Mouse (Mus musculus) telencephalon, adult 2 months (tissue): ENCODE measurements around the gene Atp5d.

Experiments
- DNase-seq: peaks from one replicate; pipeline ENCODE4 v3.0.0-alpha.2; 2011; ENCODE audit warnings: low read depth, low spot score

Gene Atp5d

DNA sequence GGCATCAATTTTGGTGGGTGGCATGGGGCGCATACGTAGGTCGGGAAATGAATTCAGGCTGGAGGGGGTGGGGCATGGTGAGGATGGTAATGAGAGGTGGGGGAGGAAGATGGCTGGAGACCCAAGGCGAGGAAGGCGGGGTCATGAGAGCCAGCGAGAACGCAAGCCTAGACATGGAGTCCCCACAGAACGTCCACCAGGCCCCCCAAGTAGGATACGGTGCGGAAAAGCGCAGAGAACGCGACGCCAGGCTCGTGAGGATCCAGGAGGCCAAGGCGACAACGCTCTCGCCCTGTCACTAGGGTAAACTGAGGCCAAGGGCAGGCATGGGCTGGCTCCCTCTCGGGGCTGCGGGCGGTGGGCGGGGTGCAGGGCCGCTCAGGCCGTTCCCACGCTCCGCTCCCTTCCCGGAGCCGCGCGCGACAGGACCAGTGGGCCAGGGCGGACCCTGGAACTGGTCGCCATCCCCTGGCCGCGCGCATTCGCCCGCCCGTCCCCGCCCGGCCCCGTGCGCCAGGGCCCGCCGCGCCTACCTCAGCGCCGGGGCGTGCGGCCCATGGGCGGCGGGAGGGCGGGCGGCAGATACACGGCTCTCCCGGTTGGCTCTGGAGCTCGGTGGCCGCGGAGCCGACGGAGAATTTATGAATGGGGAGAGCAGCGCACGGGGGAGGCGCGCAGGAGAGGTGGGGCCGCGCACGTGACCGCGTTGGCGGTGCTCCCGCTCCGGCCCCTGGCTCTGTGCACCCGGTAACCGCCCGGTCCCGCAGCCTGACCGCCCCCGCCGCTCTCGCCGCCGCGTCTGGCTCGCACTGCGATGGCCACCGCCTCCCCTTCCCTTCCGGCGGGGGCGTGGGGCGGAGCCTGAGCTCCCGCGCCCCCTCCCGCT is at the start of gene Atp5d:
Gene Atp5d (plus strand): TSS at position 80 of the 886 bp plus-strand sequence.
- no peak for DNase-seq

- no peak for DNase-seq
These were observed 49.3 kb upstream of the Atp5d start for GRCm38 (mm10) chr10:80089146-80089545.

DNA sequence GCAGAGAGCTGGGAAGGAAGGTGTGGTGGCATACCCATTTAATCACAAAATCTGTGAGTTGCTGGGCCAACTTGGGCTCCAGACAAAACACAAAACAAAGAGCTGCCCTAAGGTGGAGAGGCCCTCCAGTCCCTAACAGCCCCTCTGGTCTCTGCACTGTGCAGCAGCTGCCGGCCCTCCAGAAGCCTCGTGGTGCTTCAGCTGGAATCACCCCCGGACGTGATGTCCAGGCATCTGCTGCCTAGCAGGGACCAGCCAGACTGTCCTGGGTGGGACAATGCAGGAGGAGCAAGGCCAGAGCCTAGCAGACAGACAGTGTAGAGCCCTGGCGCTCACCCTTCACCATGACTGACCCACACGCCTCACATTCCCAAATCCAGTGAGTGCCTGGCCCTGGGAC is 46.9 kb upstream of the Atp5d start:
- no peak for DNase-seq

- no peak for DNase-seq
These were observed 45.7 kb upstream of the Atp5d start for GRCm38 (mm10) chr10:80092690-80093089.

- no peak for DNase-seq
These were observed 44.3 kb upstream of the Atp5d start for GRCm38 (mm10) chr10:80094085-80094484.

DNA sequence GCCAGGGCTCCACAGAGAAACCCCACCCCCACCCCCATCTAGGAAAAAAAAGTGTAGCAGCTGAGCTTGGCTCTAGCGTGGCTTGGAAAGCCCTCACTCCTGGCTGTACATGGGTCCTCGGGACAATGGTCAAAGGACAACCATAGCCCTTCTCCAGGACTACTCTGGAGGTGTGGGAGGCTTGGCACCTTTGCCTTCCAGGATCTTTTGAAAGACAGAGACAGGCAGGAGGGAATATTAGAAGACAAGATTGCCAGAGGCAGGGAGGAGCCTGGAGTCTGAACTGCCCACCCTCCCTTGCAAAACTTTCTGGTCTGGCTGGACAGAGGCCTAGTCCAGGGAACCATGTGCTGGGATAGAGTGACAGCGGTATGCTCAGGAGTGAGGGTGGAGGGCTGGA is 43.7 kb upstream of the Atp5d start:
- no peak for DNase-seq

DNA sequence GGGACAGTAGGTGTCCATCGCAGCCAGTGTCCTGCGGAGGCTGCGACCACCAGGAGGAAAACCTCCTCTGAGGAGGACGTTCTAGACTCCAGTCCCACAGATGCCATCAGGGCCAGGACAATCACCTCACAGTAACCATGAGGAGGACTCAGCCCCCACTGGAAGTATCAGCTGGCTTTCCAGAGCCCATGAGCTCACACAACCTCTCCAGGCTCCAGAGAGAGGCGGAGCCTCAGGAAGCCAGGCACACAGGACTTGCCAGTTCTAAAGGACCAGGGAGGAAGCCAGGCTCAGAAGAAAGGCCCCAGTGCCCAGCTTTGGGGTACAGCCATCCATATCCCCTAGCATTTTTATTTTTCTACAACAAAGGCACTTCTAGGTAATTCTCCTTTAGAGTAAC is 42.9 kb upstream of the Atp5d start:
- DNase-seq: no peak

DNA sequence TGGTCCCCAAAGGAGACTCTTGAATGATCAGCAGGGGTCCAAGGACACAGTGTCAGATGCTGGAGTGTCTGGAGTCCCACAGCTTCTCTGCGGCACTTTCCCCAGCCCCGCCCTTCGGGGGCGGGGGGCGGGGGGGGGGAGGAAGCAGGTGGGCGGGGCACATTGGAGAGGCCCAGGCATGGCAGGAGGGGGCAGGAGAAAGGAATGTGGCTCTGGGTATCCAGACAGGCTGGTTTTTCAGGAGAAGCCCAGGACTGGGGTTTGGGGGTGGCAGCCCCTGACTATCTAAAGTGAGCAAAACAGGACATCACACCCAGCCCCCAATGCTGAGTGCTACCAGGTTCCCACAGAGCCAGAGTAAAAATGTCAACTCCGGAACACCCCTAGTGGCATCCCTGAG is 41.2 kb upstream of the Atp5d start:
- no peak for DNase-seq

DNA sequence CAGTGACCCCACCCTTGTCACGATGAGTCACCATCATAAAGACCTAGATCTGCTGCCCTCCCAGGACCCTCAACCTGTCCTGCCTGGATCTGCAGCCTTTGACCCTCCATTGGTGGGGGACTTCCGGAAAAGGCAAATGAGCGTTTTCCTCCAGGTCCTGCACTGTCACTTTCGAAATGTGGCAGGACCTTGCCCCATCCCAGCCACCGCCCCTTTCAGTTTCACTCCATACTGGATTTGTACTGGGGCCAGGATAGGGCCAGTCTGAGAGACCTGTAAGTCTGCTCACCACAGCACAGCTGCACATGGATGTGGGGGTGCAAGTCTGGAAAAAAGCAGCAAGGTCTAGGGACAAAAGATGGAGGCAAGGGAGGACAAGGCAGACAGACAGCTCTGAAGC is 39.8 kb upstream of the Atp5d start:
- no peak for DNase-seq

DNA sequence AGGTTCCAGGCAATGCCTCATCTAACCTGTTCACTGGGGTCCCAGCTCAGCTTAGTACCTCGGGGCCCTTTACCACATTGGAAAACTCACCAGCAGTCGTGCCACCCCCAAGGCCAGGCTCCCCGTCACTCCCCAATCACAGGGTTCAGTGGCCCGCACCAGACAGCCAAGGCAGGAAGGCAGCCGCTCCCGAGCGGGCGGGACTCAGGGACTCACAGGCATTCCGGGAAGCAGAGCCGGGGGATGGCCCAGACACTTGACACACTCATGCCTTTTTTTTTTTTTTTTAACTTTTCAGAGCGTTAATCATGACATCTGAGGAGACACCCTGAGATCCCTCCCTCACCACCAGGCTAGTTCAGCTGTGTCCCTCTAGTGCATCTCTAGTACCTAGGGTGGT is 37.5 kb upstream of the Atp5d start:
- DNase-seq: no peak

- peak; percentile 46 for DNase-seq
These were observed 36.1 kb upstream of the Atp5d start for GRCm38 (mm10) chr10:80102216-80102915.

- DNase-seq: no peak
These were observed 35.4 kb upstream of the Atp5d start for GRCm38 (mm10) chr10:80103032-80103431.

DNA sequence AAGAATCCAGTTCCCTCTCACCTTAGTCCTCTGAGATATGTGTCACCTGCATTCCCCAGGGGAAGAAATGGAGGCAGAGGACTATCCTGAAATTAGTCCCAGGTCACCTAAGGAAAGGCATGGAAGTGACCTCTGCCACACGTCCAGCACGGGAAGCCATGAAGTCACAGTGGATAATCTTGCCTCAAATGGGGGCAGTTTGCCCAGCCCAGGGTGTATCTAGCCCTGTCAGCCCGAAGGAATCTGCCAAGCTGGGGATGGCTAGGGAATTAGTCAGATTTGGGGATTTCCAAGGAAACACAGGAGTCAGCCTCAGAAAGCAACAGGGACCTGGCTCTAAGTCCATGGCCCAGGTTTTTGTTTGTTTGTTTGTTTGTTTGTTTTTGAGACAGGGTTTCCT is 34.3 kb upstream of the Atp5d start:
- no peak for DNase-seq

- no peak for DNase-seq
These were observed 33.0 kb upstream of the Atp5d start, which contains the start of gene Sbno2 for GRCm38 (mm10) chr10:80105460-80105859. Gene Sbno2 (minus strand): TSS chr10:80105571.

DNA sequence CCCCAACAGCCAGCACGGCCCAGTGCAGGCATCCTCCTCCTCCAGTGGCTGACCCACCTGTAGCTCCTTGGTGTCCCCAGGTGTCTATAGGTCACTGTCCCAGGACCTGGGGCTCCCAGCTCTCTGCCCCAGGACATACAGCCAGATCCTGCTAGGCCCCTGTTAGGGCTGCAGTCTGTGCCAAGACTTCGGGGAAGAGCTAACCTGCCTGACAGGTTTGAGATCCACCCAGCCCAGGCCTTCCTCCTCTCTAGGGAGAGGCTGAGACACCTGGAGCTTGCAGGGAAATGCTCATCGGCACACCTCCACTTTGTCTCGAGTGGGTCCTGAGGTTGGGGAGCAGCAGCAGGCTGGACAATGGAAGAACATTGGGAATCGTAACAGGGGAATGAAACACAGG is 32.5 kb upstream of the Atp5d start:
- DNase-seq: no peak

- DNase-seq: no peak
These were observed 30.8 kb upstream of the Atp5d start for GRCm38 (mm10) chr10:80107678-80108077.

DNA sequence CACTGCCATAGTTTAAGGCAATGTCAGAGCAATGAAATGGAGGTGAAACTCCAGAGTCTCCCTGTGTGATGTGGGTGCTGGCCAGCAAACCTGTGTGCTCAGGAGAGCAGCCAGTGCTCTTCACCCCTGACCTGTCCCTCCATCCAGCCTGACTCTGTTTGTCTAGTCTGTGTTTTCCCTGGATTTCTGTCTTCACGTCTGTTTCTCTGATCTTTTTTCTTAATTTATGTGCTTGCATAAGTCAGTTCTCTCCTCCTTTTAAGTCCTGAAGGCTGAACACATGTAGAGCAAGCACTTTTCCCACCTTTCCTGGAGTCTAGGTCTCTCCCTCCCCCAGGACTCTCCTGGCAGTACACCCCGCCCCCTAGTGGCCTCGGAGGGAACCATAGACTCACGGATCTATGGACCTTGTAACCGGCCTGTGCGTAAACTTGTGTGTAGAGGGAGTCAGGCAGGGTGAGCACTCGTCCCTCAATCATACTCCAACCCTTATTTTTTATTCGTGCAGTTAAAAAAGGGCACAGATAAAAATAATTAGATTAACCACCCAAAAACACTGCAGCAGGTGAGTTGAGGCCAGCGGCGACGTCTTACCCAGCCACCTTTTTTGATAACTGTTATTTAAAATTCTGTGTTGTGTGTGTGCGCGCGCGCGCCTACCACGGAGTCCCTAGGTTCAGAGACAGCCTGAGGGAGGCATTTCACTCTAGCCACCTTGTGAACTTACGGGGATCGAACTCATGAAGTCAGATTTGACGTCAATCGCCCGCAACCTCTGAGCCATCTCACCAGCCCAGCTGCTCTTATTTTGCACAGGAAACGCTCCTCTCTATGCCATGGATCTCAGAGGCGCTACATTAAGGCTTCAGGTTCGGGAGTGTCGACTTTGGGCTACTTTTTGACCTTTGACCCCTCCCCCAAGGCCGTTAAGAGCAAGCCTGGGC is 23.8 kb upstream of the Atp5d start:
- peak; percentile 71 for DNase-seq

- peak; percentile 100 for DNase-seq
These were observed 23.0 kb upstream of the Atp5d start, which contains the start of gene Stk11 for GRCm38 (mm10) chr10:80115290-80115943. Gene Stk11 (plus strand): TSS chr10:80115803.

- DNase-seq: no peak
These were observed 22.5 kb upstream of the Atp5d start for GRCm38 (mm10) chr10:80115944-80116335.

GRCm38 (mm10) chr10:80116563-80116926 is 21.9 kb upstream of the Atp5d start:
- DNase-seq: no peak
